Mouse (Mus musculus): ENCODE data around the gene Dgkg. TPM values are rescaled to one million over a fixed set of nuclear protein-coding genes. Genes with fewer than 3 reads are reported as not detected.
A peak's percentile ranks its signal among the peaks of the same experiment; 100 is the strongest.

The Dgkg gene
- polyA plus RNA-seq, 1 experiment from 2014 or later: 0.08 TPM

GRCm38 (mm10) chr16:22664033-22664432 is 7.0 kb upstream of the Dgkg start:
- no peaks in the 10 kb centered on the region for H3K9me3 ChIP-seq
- peaks cover 8% of the 10 kb centered on the region for H3K27me3 ChIP-seq
- no peaks in the 10 kb centered on the region for H3K4me1 ChIP-seq
- no peak for ATAC-seq (ENCODE audit: low FRiP score, low read depth)
- no peak overlapping the region for H3K4me3 ChIP-seq
- no peak overlapping the region for H3K27ac ChIP-seq
- H3K9ac ChIP-seq: no peak overlapping the region
- H3K36me3 ChIP-seq: no peaks in the 10 kb centered on the region
- 88% methylated on average over 4 of the region's 4 CpGs for WGBS
- H3K4me2 ChIP-seq (replicated peaks): no peak overlapping the region

GRCm38 (mm10) chr16:22663136-22663535 is 6.1 kb upstream of the Dgkg start:
- ATAC-seq (ENCODE audit: low FRiP score, low read depth): no peak
- H3K9me3 ChIP-seq: no peaks in the 10 kb centered on the region
- H3K4me3 ChIP-seq: no peak overlapping the region
- no peaks in the 10 kb centered on the region for H3K36me3 ChIP-seq
- WGBS: 48% methylated on average over 2 of the region's 2 CpGs
- no peaks in the 10 kb centered on the region for H3K4me1 ChIP-seq
- H3K27me3 ChIP-seq: peaks cover 17% of the 10 kb centered on the region
- no peak overlapping the region for H3K4me2 ChIP-seq (replicated peaks)
- no peak overlapping the region for H3K9ac ChIP-seq
- no peak overlapping the region for H3K27ac ChIP-seq

GRCm38 (mm10) chr16:22661076-22661475 is 4.1 kb upstream of the Dgkg start:
- 48% methylated on average over 5 of the region's 5 CpGs for WGBS
- ATAC-seq (ENCODE audit: low FRiP score, low read depth): no peak

GRCm38 (mm10) chr16:22657874-22658789 is 1.1 kb upstream of the Dgkg start:
- WGBS: 66% methylated on average over 16 of the region's 16 CpGs
- no peak overlapping the region for H3K27ac ChIP-seq
- H3K4me2 ChIP-seq (replicated peaks): no peak overlapping the region
- H3K4me3 ChIP-seq: no peak overlapping the region
- peaks cover 17% of the 10 kb centered on the region for H3K4me1 ChIP-seq
- peaks cover 50% of the 10 kb centered on the region for H3K27me3 ChIP-seq
- H3K9ac ChIP-seq: no peak overlapping the region
- H3K9me3 ChIP-seq: no peaks in the 10 kb centered on the region
- ATAC-seq (ENCODE audit: low FRiP score, low read depth): no peak
- H3K36me3 ChIP-seq: no peaks in the 10 kb centered on the region

More at GRCm38 (mm10) chr16:22661076-22661475, 4.1 kb upstream of the Dgkg start:
- H3K4me1 ChIP-seq: peaks cover 12% of the 10 kb centered on the region
- no peak overlapping the region for H3K4me2 ChIP-seq (replicated peaks)
- H3K27ac ChIP-seq: no peak overlapping the region
- H3K9me3 ChIP-seq: no peaks in the 10 kb centered on the region
- H3K4me3 ChIP-seq: no peak overlapping the region
- peaks cover 37% of the 10 kb centered on the region for H3K27me3 ChIP-seq
- H3K36me3 ChIP-seq: no peaks in the 10 kb centered on the region
- H3K9ac ChIP-seq: no peak overlapping the region

GRCm38 (mm10) chr16:22655812-22656211 is 1.2 kb downstream of the Dgkg start:
- Histone ChIP-seq H3K9me3 (no peaks in the 10 kb centered on the region), H3K4me3 (peak overlapping the region; percentile 7; the same call in 1 of the 2 replicates), H3K4me2 (replicated peaks) (peak overlapping the region; percentile 85; the same call in 1 of the 2 replicates), H3K9ac (no peak overlapping the region), H3K36me3 (no peaks in the 10 kb centered on the region), H3K4me1 (peaks cover 17% of the 10 kb centered on the region), H3K27ac (no peak overlapping the region), H3K27me3 (peaks cover 53% of the 10 kb centered on the region)
- ATAC-seq (ENCODE audit: low FRiP score, low read depth): no peak
- 9% methylated on average over 11 of the region's 11 CpGs for WGBS

- H3K4me3 ChIP-seq: no peak overlapping the region
- no peak overlapping the region for H3K9ac ChIP-seq
- no peaks in the 10 kb centered on the region for H3K9me3 ChIP-seq
- WGBS: 54% methylated on average over 5 of the region's 5 CpGs
- no peak overlapping the region for H3K4me2 ChIP-seq (replicated peaks)
- ATAC-seq (ENCODE audit: low FRiP score, low read depth): no peak
- H3K4me1 ChIP-seq: peaks cover 17% of the 10 kb centered on the region
- H3K36me3 ChIP-seq: no peaks in the 10 kb centered on the region
- H3K27me3 ChIP-seq: peaks cover 53% of the 10 kb centered on the region
- no peak overlapping the region for H3K27ac ChIP-seq
These were observed 1.8 kb downstream of the Dgkg start for GRCm38 (mm10) chr16:22655223-22655622.

GRCm38 (mm10) chr16:22654477-22654835 is 2.6 kb downstream of the Dgkg start:
- 50% methylated on average over 2 of the region's 2 CpGs for WGBS
- Histone ChIP-seq H3K4me2 (replicated peaks) (no peak overlapping the region), H3K27ac (no peak overlapping the region), H3K4me3 (no peak overlapping the region), H3K4me1 (peaks cover 17% of the 10 kb centered on the region), H3K9me3 (no peaks in the 10 kb centered on the region), H3K36me3 (no peaks in the 10 kb centered on the region), H3K9ac (no peak overlapping the region), H3K27me3 (peaks cover 53% of the 10 kb centered on the region)
- no peak for ATAC-seq (ENCODE audit: low FRiP score, low read depth)

GRCm38 (mm10) chr16:22653817-22654476 is 3.1 kb downstream of the Dgkg start:
- WGBS: 90% methylated on average over 11 of the region's 11 CpGs
- H3K9ac ChIP-seq: no peak overlapping the region
- H3K36me3 ChIP-seq: no peaks in the 10 kb centered on the region
- H3K27ac ChIP-seq: no peak overlapping the region
- H3K9me3 ChIP-seq: no peaks in the 10 kb centered on the region
- ATAC-seq (ENCODE audit: low FRiP score, low read depth): no peak
- peaks cover 17% of the 10 kb centered on the region for H3K4me1 ChIP-seq
- no peak overlapping the region for H3K4me2 ChIP-seq (replicated peaks)
- no peak overlapping the region for H3K4me3 ChIP-seq
- H3K27me3 ChIP-seq: peaks cover 48% of the 10 kb centered on the region

- 69% methylated on average over 3 of the region's 3 CpGs for WGBS
- Histone ChIP-seq H3K36me3 (no peaks in the 10 kb centered on the region), H3K9me3 (no peaks in the 10 kb centered on the region), H3K4me1 (peaks cover 7% of the 10 kb centered on the region), H3K4me3 (no peak overlapping the region), H3K27ac (no peak overlapping the region), H3K27me3 (peaks cover 21% of the 10 kb centered on the region), H3K4me2 (replicated peaks) (no peak overlapping the region), H3K9ac (no peak overlapping the region)
- ATAC-seq (ENCODE audit: low FRiP score, low read depth): no peak
These were observed 5.8 kb downstream of the Dgkg start for GRCm38 (mm10) chr16:22651244-22651643.

- ATAC-seq (ENCODE audit: low FRiP score, low read depth): no peak
- 92% methylated on average over 1 of the region's 1 CpGs for WGBS
- Histone ChIP-seq H3K9ac (no peak overlapping the region), H3K27me3 (no peaks in the 10 kb centered on the region), H3K4me1 (no peaks in the 10 kb centered on the region), H3K27ac (no peak overlapping the region), H3K36me3 (no peaks in the 10 kb centered on the region), H3K4me2 (replicated peaks) (no peak overlapping the region), H3K9me3 (no peaks in the 10 kb centered on the region), H3K4me3 (no peak overlapping the region)
These were observed 11.8 kb downstream of the Dgkg start for GRCm38 (mm10) chr16:22645256-22645655.

GRCm38 (mm10) chr16:22643460-22643859 is 13.6 kb downstream of the Dgkg start:
- H3K9me3 ChIP-seq: no peaks in the 10 kb centered on the region
- WGBS: 69% methylated on average over 8 of the region's 8 CpGs

GRCm38 (mm10) chr16:22642953-22643352 is 14.1 kb downstream of the Dgkg start:
- no peak for ATAC-seq (ENCODE audit: low FRiP score, low read depth)
- Histone ChIP-seq H3K36me3 (no peaks in the 10 kb centered on the region), H3K4me2 (replicated peaks) (no peak overlapping the region), H3K4me1 (no peaks in the 10 kb centered on the region), H3K9ac (no peak overlapping the region), H3K9me3 (no peaks in the 10 kb centered on the region), H3K27me3 (no peaks in the 10 kb centered on the region), H3K4me3 (no peak overlapping the region), H3K27ac (no peak overlapping the region)
- WGBS: 84% methylated on average over 6 of the region's 6 CpGs

More at GRCm38 (mm10) chr16:22643460-22643859, 13.6 kb downstream of the Dgkg start:
- H3K4me2 ChIP-seq (replicated peaks): no peak overlapping the region
- H3K4me3 ChIP-seq: no peak overlapping the region
- no peaks in the 10 kb centered on the region for H3K36me3 ChIP-seq
- no peaks in the 10 kb centered on the region for H3K27me3 ChIP-seq
- H3K9ac ChIP-seq: no peak overlapping the region
- ATAC-seq (ENCODE audit: low FRiP score, low read depth): no peak
- no peak overlapping the region for H3K27ac ChIP-seq
- no peaks in the 10 kb centered on the region for H3K4me1 ChIP-seq
